Mouse (Mus musculus) embryonic fibroblast, embryonic 13.5 days (primary cell): ENCODE results near the gene Spsb2.

Source experiments
- CTCF ChIP-seq: IDR thresholded peaks from 2 replicates; pipeline ENCODE4 v1.5.1; 2011; ENCODE audit warnings: mild to moderate bottlenecking, control low read depth, low read length, moderate library complexity, borderline replicate concordance; ENCODE audit not compliant: insufficient read depth
- POLR2A ChIP-seq: IDR thresholded peaks from 2 replicates; pipeline ENCODE4 v1.6.1; 2011; ENCODE audit warnings: low read depth, mild to moderate bottlenecking, control low read depth, low read length, moderate library complexity

GRCm38 (mm10) chr6:124831649-124832048 is 23.2 kb downstream of the Spsb2 start:
- TF ChIP-seq POLR2A, result no peak
- no peak for TF ChIP-seq CTCF
